Mouse (Mus musculus): ENCODE measurements at regions not wholly inside any gene's neighbourhood (a gene's known extent, or its start where the extent isn't known, plus 50 kb on each side); places are given as distances from the start of the nearest gene placed in this dataset.

- TF ChIP-seq POLR2A (IDR thresholded peaks at IDR 0.05; ENCODE audit: insufficient read length, low read depth), result no peak
- no peak for TF ChIP-seq MYOD1 (IDR thresholded peaks at IDR 0.05; ENCODE audit: control insufficient read depth in 1 of 3, insufficient read length in 2 of 3, low read depth in 2 of 3)
These were observed 457.9 kb upstream of the A1bg start for GRCm38 (mm10) chr15:61380666-61381065.

Data from myocyte (in vitro differentiated cells).